Mouse (Mus musculus) CD8-positive naive resting alpha-beta T cell, adult 2 months (primary cell): Measurements from ENCODE around the gene Pcnt.
A peak's percentile ranks its signal among the peaks of the same experiment; 100 is the strongest.

Experiments used
- DNase-seq, 2 experiments: peaks; one replicate each; pipeline ENCODE4 v3.0.0; 2022; ENCODE audit warnings: low read depth in 2 of 2, low spot score in 2 of 2

The Pcnt gene

GRCm38 (mm10) chr10:76326304-76327006 is 116.1 kb downstream of the Pcnt start:
- DNase-seq, result no peak

- DNase-seq, result no peak
Measured at GRCm38 (mm10) chr10:76317623-76318022, 125.0 kb downstream of the Pcnt start.

GRCm38 (mm10) chr10:76316194-76316593 is 126.4 kb downstream of the Pcnt start:
- no peak for DNase-seq

GRCm38 (mm10) chr10:76306738-76307137 is 135.8 kb downstream of the Pcnt start:
- peak; percentile 8 to 20 for DNase-seq
